In the genomic region with DNA sequence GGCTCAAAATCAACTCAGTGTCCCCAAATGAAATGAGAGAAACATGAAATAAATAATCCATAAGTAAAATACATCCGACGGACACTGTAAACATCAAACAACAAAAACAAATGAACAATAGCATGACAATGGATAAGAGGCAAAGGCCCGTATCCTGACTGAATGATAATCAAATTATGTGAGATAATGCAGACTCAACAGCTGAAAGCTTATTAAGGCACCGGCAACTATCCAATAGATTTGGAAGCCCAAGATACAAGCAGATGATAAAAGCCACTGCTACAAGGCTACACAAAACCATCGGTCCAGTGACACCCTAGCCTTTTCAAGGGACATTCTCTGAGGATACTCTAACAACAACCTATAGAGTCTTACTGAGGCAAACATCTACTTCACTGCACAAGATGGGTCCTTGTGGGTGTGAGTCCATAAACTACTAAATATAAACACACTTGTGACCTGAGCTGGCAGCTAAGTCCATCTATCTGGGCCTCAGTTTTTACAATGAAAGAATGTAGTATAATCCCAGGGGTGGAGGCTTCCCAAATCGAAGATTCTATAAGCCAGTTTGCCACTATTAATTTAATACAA, we compare ENCODE assay signal across 8 mouse cellular contexts. TPM values are rescaled to one million over a fixed set of nuclear protein-coding genes. Genes with fewer than 3 reads are reported as not detected.
DNase-seq lines count a peak whose midpoint lies in the region; ATAC-seq and TF ChIP-seq lines count a peak whose summit lies in the region.

No protein-coding gene starts in this region.

- H3K27me3 ChIP-seq in lung, embryonic 14.5 days (ENCODE audit: insufficient read depth, low read length): no peaks in the 10 kb centered on the region
- peaks cover 34% of the 10 kb centered on the region for H3K27me3 ChIP-seq in limb, embryonic 10.5 days (ENCODE audit: low read depth, poor library complexity, severe bottlenecking)
- H3K27me3 ChIP-seq in neural tube, embryonic 13.5 days: peaks cover 11% of the 10 kb centered on the region

- DNase-seq in lung, embryonic 14.5 days: peak; percentile 51
- DNase-seq in lung, postnatal 10 days: no peak
- no peak for DNase-seq in limb, embryonic 10.5 days (ENCODE audit: low spot score)
- no peak for DNase-seq in layer of hippocampus, adult 9-10 months (ENCODE audit: low spot score)
- no peak for DNase-seq in frontal cortex, postnatal 36 days (ENCODE audit: low spot score in 2 of 2)
- no peak for DNase-seq in left cerebral cortex, postnatal 4 days

- H3K36me3 ChIP-seq in lung, embryonic 14.5 days (ENCODE audit: insufficient read depth): no peaks in the 10 kb centered on the region
- H3K36me3 ChIP-seq in limb, embryonic 10.5 days: no peaks in the 10 kb centered on the region
- H3K36me3 ChIP-seq in neural tube, embryonic 13.5 days: no peaks in the 10 kb centered on the region

- H3K4me3 ChIP-seq in lung, embryonic 14.5 days (ENCODE audit: low read depth, low read length): peak overlapping the region; percentile 95
- H3K4me3 ChIP-seq in embryonic fibroblast, embryonic 13.5 days (ENCODE audit: insufficient read depth, low read length): peak overlapping the region; percentile 75
- H3K4me3 ChIP-seq in limb, embryonic 10.5 days: peak overlapping the region; percentile 83
- H3K4me3 ChIP-seq in neural tube, embryonic 13.5 days: peak overlapping the region; percentile 93

- H3K27ac ChIP-seq in lung, embryonic 14.5 days (ENCODE audit: low read depth): 0 out of 2 replicates have a peak overlapping the region, but pooled peaks have one; percentile 4
- no peak overlapping the region for H3K27ac ChIP-seq in embryonic fibroblast, embryonic 13.5 days (ENCODE audit: insufficient read depth, low read length)
- H3K27ac ChIP-seq in limb, embryonic 10.5 days: no peak overlapping the region
- no peak overlapping the region for H3K27ac ChIP-seq in neural tube, embryonic 13.5 days (replicated peaks)

- peak overlapping the region; percentile 89 for H3K4me2 ChIP-seq in lung, embryonic 14.5 days
- H3K4me2 ChIP-seq in neural tube, embryonic 13.5 days: peak overlapping the region; percentile 87

- TF ChIP-seq CTCF in lung, embryonic 14.5 days (IDR thresholded peaks at IDR 0.05; ENCODE audit: low read depth): no peak
- TF ChIP-seq CTCF in embryonic fibroblast, embryonic 13.5 days (IDR thresholded peaks at IDR 0.05; ENCODE audit: borderline replicate concordance, insufficient read depth, low read length): no peak

- 45% methylated on average over 6 of the region's 6 CpGs for WGBS in lung, embryonic 14.5 days
- WGBS in limb, embryonic 10.5 days: 82% methylated on average over 6 of the region's 6 CpGs
- WGBS in neural tube, embryonic 13.5 days: 75% methylated on average over 6 of the region's 6 CpGs

- 0 out of 2 replicates have a peak overlapping the region, but pooled peaks have one; percentile 94 for H3K9ac ChIP-seq in lung, embryonic 14.5 days
- H3K9ac ChIP-seq in neural tube, embryonic 13.5 days: peak overlapping the region; percentile 96

- no peak for TF ChIP-seq POLR2A in embryonic fibroblast, embryonic 13.5 days (IDR thresholded peaks at IDR 0.05; ENCODE audit: low read depth, low read length)

- no peaks in the 10 kb centered on the region for H3K9me3 ChIP-seq in lung, embryonic 14.5 days (ENCODE audit: low read depth, low read length)
- H3K9me3 ChIP-seq in limb, embryonic 10.5 days (replicated peaks): no peaks in the 10 kb centered on the region
- H3K9me3 ChIP-seq in neural tube, embryonic 13.5 days: no peaks in the 10 kb centered on the region

- no peak for ATAC-seq in lung, embryonic 14.5 days (ENCODE audit: insufficient read depth)
- ATAC-seq in neural tube, embryonic 13.5 days (ENCODE audit: low read depth): no peak

- H3K4me1 ChIP-seq in lung, embryonic 14.5 days (ENCODE audit: insufficient read depth): peaks cover 20% of the 10 kb centered on the region
- peaks cover 2% of the 10 kb centered on the region; the same call in 1 of the 2 replicates for H3K4me1 ChIP-seq in embryonic fibroblast, embryonic 13.5 days (ENCODE audit: control insufficient read depth, insufficient read depth, low read length)
- H3K4me1 ChIP-seq in limb, embryonic 10.5 days: peaks cover 28% of the 10 kb centered on the region
- peaks cover 28% of the 10 kb centered on the region for H3K4me1 ChIP-seq in neural tube, embryonic 13.5 days (replicated peaks)

- intact Hi-C loops in left cerebral cortex, postnatal 4 days (cut with DNase I): no loop called here

RNA-seq across cellular contexts. Expression of a gene that starts 1.6 kb away (rescaled TPM):
- polyA plus RNA-seq in lung, embryonic 14.5 days (2014; fragmentation: Nextera tagmentation; extraction: Ambion mirVana): 26.6 and 27.9 TPM in 2 replicates
- polyA plus RNA-seq in embryonic fibroblast, embryonic 13.5 days (2011; ENCODE audit: insufficient read length, low read depth, missing spikeins): 13.3 and 13.7 TPM in 2 replicates
- polyA plus RNA-seq in limb, embryonic 10.5 days (2016; fragmentation: Nextera tagmentation; extraction: Ambion mirVana): 15.4 and 15.6 TPM in 2 replicates
- polyA plus RNA-seq in neural tube, embryonic 13.5 days (2015; fragmentation: Nextera tagmentation; extraction: Ambion mirVana): 17.2 TPM in 2 replicates
- total RNA-seq in left cerebral cortex, postnatal 4 days (2021): 10 to 100 TPM in 1 of 2 experiments, 1 to 10 TPM in 1; 9.6 to 11.8 TPM

RNA-seq across cellular contexts. Expression of a gene that starts 10.3 kb away (rescaled TPM):
- 5.4 and 5.8 TPM in 2 replicates for polyA plus RNA-seq in lung, embryonic 14.5 days (2014; fragmentation: Nextera tagmentation; extraction: Ambion mirVana)
- polyA plus RNA-seq in embryonic fibroblast, embryonic 13.5 days (2011; ENCODE audit: insufficient read length, low read depth, missing spikeins): 11.5 and 12.4 TPM in 2 replicates
- polyA plus RNA-seq in limb, embryonic 10.5 days (2016; fragmentation: Nextera tagmentation; extraction: Ambion mirVana): 2.1 and 2.7 TPM in 2 replicates
- 1.6 and 1.9 TPM in 2 replicates for polyA plus RNA-seq in neural tube, embryonic 13.5 days (2015; fragmentation: Nextera tagmentation; extraction: Ambion mirVana)
- 1 to 10 TPM in 1 of 2 experiments, under 1 TPM in 1; 0.98 to 1.2 TPM for total RNA-seq in left cerebral cortex, postnatal 4 days (2021)
